Mouse (Mus musculus) embryonic fibroblast, embryonic 13.5 days (primary cell): ENCODE results near the gene Ngdn.

Source experiments
- CTCF ChIP-seq: IDR thresholded peaks from 2 replicates; pipeline ENCODE4 v1.5.1; 2011; ENCODE audit warnings: mild to moderate bottlenecking, control low read depth, low read length, moderate library complexity, borderline replicate concordance; ENCODE audit not compliant: insufficient read depth
- POLR2A ChIP-seq: IDR thresholded peaks from 2 replicates; pipeline ENCODE4 v1.6.1; 2011; ENCODE audit warnings: low read depth, mild to moderate bottlenecking, control low read depth, low read length, moderate library complexity

- TF ChIP-seq CTCF = no peak
- TF ChIP-seq POLR2A = no peak
These were observed 13.1 kb downstream of the Ngdn start for GRCm38 (mm10) chr14:55028333-55028835.
